Mouse (Mus musculus): ENCODE measurements around the gene Gucy2g. TPM values are rescaled to one million over a fixed set of nuclear protein-coding genes. Genes with fewer than 3 reads are reported as not detected.

The Gucy2g gene
- total RNA-seq, 1 experiment = 0.09 TPM

DNA sequence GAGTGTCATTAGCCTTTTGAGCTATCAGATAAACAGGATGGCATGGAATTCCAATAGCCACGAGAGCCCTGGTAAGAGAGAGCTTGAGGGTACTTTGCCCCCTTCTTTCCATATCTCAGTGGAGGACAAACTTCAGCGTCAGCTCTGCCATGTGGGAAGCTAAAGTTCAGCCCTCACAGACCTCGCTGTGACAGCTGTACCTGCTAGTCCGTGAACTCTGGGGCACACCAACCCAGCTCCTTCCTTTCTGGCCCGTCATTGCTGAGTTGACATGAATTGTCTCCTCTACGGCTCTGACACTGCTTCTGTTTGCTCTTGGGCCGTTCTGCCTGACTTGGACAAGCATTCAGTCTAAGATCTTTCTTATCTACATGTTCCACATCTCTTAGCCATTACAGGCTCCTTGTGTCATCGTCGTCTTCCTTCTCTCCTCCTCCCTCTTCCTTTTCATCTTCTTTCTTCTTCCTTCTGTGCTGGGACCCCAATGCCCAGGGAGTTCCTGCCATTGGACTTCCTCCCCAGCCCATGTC is 7.0 kb upstream of the Gucy2g start:
- no peaks in the 10 kb centered on the region for H3K36me3 ChIP-seq (ENCODE audit: control insufficient read depth, insufficient read depth, low read length, poor library complexity, severe bottlenecking)
- in situ Hi-C loops (cut with MboI; ENCODE audit: low sequenced_read_pairs in 2 of 2, unreplicated experiment in 2 of 2) = no loop called here
- TF ChIP-seq CHD2 (IDR thresholded peaks at IDR 0.05; ENCODE audit: low read depth, low read length) (no peak), MAFK (IDR thresholded peaks at IDR 0.05; ENCODE audit: insufficient read depth, low read depth, low read length) (no peak), ZNF384 (IDR thresholded peaks at IDR 0.05; ENCODE audit: low read depth, low read length) (no peak), ZC3H11A (IDR thresholded peaks at IDR 0.05; ENCODE audit: borderline replicate concordance, low read depth, low read length) (no peak), HCFC1 (IDR thresholded peaks at IDR 0.05; ENCODE audit: borderline replicate concordance, insufficient read depth, low read length) (no peak)
- H3K4me3 ChIP-seq (ENCODE audit: insufficient read depth in 1 of 2, low read depth in 1 of 2, low read length in 2 of 2, poor library complexity in 1 of 2, severe bottlenecking in 1 of 2) = no peak overlapping the region
- no peak overlapping the region for H3K27ac ChIP-seq (ENCODE audit: insufficient read depth, low read depth, low read length, poor library complexity, severe bottlenecking)
- H3K4me1 ChIP-seq (ENCODE audit: control insufficient read depth in 2 of 2, insufficient read depth in 2 of 2, low read length in 2 of 2, poor library complexity in 1 of 2) = peaks cover 0 to 2% of the 10 kb centered on the region in 2 experiments; a peak in 1 of 4 replicates
- no peaks in the 10 kb centered on the region for H3K9me3 ChIP-seq (ENCODE audit: control insufficient read depth, insufficient read depth, low read depth, low read length)
- DNase-seq (ENCODE audit: low read depth, low spot score) = no peak
- no peak overlapping the region for H3K9ac ChIP-seq (ENCODE audit: insufficient read depth, low read depth, low read length, poor library complexity, severe bottlenecking)

DNA sequence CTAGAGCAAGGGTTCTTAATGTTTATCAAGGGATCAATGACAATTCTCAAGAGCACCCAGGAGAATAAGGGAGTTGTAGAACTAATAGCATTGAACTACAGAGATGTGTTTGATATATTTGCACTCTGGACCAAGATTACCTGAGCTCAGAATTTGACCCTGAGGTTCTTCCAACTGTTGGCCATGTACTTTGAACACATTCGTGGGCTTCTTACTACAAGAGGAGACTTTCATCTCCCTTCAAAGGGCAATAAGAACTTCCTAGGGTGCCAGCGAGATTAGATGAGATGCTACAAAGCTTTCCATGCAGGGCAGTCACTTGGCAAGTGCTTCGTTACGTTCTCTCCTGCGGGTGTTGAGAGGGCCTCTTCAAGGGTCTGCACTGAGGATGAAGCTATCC is 6.5 kb upstream of the Gucy2g start:
- no peak for DNase-seq (ENCODE audit: low read depth, low spot score)
- TF ChIP-seq ZC3H11A (IDR thresholded peaks at IDR 0.05; ENCODE audit: borderline replicate concordance, low read depth, low read length) (no peak), MAFK (IDR thresholded peaks at IDR 0.05; ENCODE audit: insufficient read depth, low read depth, low read length) (no peak), CHD2 (IDR thresholded peaks at IDR 0.05; ENCODE audit: low read depth, low read length) (no peak), HCFC1 (IDR thresholded peaks at IDR 0.05; ENCODE audit: borderline replicate concordance, insufficient read depth, low read length) (no peak), ZNF384 (IDR thresholded peaks at IDR 0.05; ENCODE audit: low read depth, low read length) (no peak)
- in situ Hi-C loops (cut with MboI; ENCODE audit: low sequenced_read_pairs in 2 of 2, unreplicated experiment in 2 of 2) = no loop called here

DNA sequence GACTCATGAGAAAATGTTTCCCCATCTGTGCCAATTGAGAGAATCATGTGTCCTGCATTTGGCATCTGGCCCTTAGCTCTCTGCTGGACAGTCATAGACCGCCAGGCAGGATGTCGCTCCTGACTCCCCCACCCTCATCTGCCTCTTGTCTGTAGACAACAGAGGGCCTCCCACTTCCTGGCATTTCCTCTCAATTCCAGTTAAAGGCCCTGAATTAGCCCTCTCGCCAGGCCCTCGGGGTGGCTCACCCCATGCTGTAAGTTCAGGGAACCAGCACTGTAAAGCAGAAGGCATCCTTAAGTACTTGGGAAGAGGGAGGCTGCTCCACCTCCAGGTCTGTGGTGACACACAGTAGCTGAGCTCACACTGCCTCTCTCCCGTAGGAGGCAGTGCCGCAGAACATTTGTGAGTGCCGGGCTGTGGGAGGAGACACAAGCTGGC is 3.8 kb upstream of the Gucy2g start:
- H3K9me3 ChIP-seq (ENCODE audit: control insufficient read depth, insufficient read depth, low read depth, low read length) = no peaks in the 10 kb centered on the region
- DNase-seq (ENCODE audit: low read depth, low spot score) = no peak
- H3K4me3 ChIP-seq (ENCODE audit: insufficient read depth in 1 of 2, low read depth in 1 of 2, low read length in 2 of 2, poor library complexity in 1 of 2, severe bottlenecking in 1 of 2) = no peak overlapping the region
- H3K36me3 ChIP-seq (ENCODE audit: control insufficient read depth, insufficient read depth, low read length, poor library complexity, severe bottlenecking) = no peaks in the 10 kb centered on the region
- no peaks in the 10 kb centered on the region for H3K4me1 ChIP-seq (ENCODE audit: control insufficient read depth in 2 of 2, insufficient read depth in 2 of 2, low read length in 2 of 2, poor library complexity in 1 of 2)
- H3K9ac ChIP-seq (ENCODE audit: insufficient read depth, low read depth, low read length, poor library complexity, severe bottlenecking) = no peak overlapping the region
- H3K27ac ChIP-seq (ENCODE audit: insufficient read depth, low read depth, low read length, poor library complexity, severe bottlenecking) = no peak overlapping the region
- in situ Hi-C loops (cut with MboI; ENCODE audit: low sequenced_read_pairs in 2 of 2, unreplicated experiment in 2 of 2) = no loop called here
- no peak for TF ChIP-seq MAFK (IDR thresholded peaks at IDR 0.05; ENCODE audit: insufficient read depth, low read depth, low read length)

More for the DNA sequence above, 6.5 kb upstream of the Gucy2g start:
- Histone ChIP-seq H3K4me3 (ENCODE audit: insufficient read depth in 1 of 2, low read depth in 1 of 2, low read length in 2 of 2, poor library complexity in 1 of 2, severe bottlenecking in 1 of 2) (no peak overlapping the region), H3K4me1 (ENCODE audit: control insufficient read depth in 2 of 2, insufficient read depth in 2 of 2, low read length in 2 of 2, poor library complexity in 1 of 2) (no peaks in the 10 kb centered on the region), H3K9me3 (ENCODE audit: control insufficient read depth, insufficient read depth, low read depth, low read length) (no peaks in the 10 kb centered on the region), H3K9ac (ENCODE audit: insufficient read depth, low read depth, low read length, poor library complexity, severe bottlenecking) (no peak overlapping the region), H3K27ac (ENCODE audit: insufficient read depth, low read depth, low read length, poor library complexity, severe bottlenecking) (no peak overlapping the region), H3K36me3 (ENCODE audit: control insufficient read depth, insufficient read depth, low read length, poor library complexity, severe bottlenecking) (no peaks in the 10 kb centered on the region)

DNA sequence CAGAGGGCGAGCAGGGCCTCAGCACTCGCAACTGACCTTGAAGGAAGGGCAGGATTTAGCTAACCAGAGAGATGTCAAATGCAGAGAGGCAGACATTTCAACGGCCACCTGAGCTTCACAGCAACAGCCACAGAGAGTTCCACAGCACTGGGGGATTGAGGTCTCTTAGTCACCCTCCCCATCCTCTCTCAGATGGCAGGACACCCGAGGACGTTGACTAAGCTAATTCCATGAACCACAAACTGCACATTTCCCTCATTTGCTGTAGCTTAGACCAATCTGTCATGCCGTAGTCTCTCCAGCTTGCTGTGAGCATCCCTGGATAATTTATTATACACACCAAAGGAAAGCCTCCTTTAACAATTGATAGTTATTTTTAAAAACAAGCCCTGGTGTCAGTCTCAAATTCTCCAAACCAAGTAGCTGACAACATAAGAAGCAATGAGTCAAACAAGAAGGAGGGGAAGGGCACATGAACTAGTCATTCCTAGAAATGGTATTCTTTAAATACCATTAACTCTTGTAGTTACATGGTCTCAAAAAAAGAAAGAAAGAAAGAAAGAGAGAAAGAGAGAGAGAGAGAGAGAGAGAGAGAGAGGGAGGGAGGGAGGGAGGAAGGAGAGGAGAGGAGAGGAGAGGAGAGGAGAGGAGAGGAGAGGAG is 1.1 kb downstream of the Gucy2g start:
- no peaks in the 10 kb centered on the region for H3K36me3 ChIP-seq (ENCODE audit: control insufficient read depth, insufficient read depth, low read length, poor library complexity, severe bottlenecking)
- H3K4me3 ChIP-seq (ENCODE audit: insufficient read depth in 1 of 2, low read depth in 1 of 2, low read length in 2 of 2, poor library complexity in 1 of 2, severe bottlenecking in 1 of 2) = no peak overlapping the region
- no peak for DNase-seq (ENCODE audit: low read depth, low spot score)
- H3K27ac ChIP-seq (ENCODE audit: insufficient read depth, low read depth, low read length, poor library complexity, severe bottlenecking) = no peak overlapping the region
- H3K4me1 ChIP-seq (ENCODE audit: control insufficient read depth in 2 of 2, insufficient read depth in 2 of 2, low read length in 2 of 2, poor library complexity in 1 of 2) = no peaks in the 10 kb centered on the region
- no peaks in the 10 kb centered on the region for H3K9me3 ChIP-seq (ENCODE audit: control insufficient read depth, insufficient read depth, low read depth, low read length)
- TF ChIP-seq HCFC1 (IDR thresholded peaks at IDR 0.05; ENCODE audit: borderline replicate concordance, insufficient read depth, low read length) = no peak
- TF ChIP-seq ZNF384 (IDR thresholded peaks at IDR 0.05; ENCODE audit: low read depth, low read length) = no peak
- TF ChIP-seq CHD2 (IDR thresholded peaks at IDR 0.05; ENCODE audit: low read depth, low read length) = no peak
- no peak for TF ChIP-seq MAFK (IDR thresholded peaks at IDR 0.05; ENCODE audit: insufficient read depth, low read depth, low read length)
- no peak for TF ChIP-seq ZC3H11A (IDR thresholded peaks at IDR 0.05; ENCODE audit: borderline replicate concordance, low read depth, low read length)
- in situ Hi-C loops (cut with MboI; ENCODE audit: low sequenced_read_pairs in 2 of 2, unreplicated experiment in 2 of 2) = no loop called here
- H3K9ac ChIP-seq (ENCODE audit: insufficient read depth, low read depth, low read length, poor library complexity, severe bottlenecking) = no peak overlapping the region
